Mouse (Mus musculus): Measurements from ENCODE around the gene Actl9. TPM values are rescaled to one million over a fixed set of nuclear protein-coding genes. Genes with fewer than 3 reads are reported as not detected.
A peak's percentile ranks its signal among the peaks of the same experiment; 100 is the strongest.

Gene Actl9
- 0.18 and 0.27 TPM in 2 replicates for polyA plus RNA-seq (2012; rRNA removed)

DNA sequence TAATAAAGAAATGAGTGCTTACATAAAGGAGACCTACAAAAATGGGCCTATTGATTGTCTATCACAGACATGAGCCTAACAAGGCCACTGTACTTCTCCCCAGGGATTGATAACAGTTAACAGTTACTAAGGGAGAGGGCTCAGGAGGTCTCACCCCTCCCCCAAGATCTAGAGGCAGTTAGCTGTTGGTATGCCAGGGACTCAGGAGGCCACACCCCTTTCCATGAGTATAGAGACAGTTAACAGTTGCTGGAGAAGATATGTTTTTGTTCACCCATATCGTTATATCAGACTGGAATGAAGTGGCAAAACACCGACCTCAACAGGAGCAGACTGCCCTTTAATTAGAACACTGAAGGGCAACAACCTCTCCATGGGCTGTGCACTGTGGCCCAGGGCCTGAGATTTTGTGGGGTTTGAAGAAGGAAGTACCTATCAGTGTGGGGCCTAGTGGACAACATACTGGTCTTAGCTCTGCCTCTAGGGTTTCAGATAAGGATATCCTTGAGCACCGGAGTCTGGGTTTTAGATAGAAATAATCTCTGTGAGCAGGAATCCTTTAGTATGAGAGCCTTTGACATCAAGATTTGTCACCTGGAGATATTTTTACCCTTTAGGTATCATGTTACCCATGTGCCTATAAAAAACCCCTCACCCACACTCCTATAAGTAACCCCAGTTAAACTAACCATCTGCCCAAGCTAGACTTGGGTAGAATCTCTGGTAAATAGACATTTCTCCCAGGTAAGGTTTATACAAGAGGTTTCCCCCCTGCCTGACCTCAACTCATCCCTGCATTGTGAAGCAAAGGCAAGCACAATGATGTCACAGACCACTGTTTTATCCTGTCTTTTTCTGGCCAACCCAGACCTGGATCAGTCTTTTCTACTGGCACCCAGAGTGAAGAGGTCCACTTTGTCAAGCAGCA lies at the start of gene Actl9:
Gene Actl9 (plus strand): TSS at position 878 of the 928 bp plus-strand sequence.
- no peaks in the 10 kb centered on the region for H3K36me3 ChIP-seq (ENCODE audit: control insufficient read depth, insufficient read depth, low read length)
- no peak within 1 kb of the TSS for H3K27ac ChIP-seq (ENCODE audit: control insufficient read depth, insufficient read depth, low read length)
- H3K27me3 ChIP-seq (ENCODE audit: control insufficient read depth, insufficient read depth, low read length) = no peaks in the 10 kb centered on the region
- H3K4me1 ChIP-seq (replicated peaks; ENCODE audit: control insufficient read depth, insufficient read depth, low read length) = no peaks in the 10 kb centered on the region
- WGBS = 95% methylated on average over 3 of the region's 3 CpGs
- DNase-seq = no peak
- no peak within 1 kb of the TSS for H3K4me3 ChIP-seq (ENCODE audit: control insufficient read depth, insufficient read depth, low read length)
- TF ChIP-seq POLR2A (IDR thresholded peaks at IDR 0.05; ENCODE audit: control insufficient read depth, extremely low read depth, insufficient read depth, low read length, poor library complexity) (no peak), CTCF (IDR thresholded peaks at IDR 0.05; ENCODE audit: borderline replicate concordance, control insufficient read depth, extremely low read depth, insufficient read depth, low read length, poor library complexity) (no peak)

DNA sequence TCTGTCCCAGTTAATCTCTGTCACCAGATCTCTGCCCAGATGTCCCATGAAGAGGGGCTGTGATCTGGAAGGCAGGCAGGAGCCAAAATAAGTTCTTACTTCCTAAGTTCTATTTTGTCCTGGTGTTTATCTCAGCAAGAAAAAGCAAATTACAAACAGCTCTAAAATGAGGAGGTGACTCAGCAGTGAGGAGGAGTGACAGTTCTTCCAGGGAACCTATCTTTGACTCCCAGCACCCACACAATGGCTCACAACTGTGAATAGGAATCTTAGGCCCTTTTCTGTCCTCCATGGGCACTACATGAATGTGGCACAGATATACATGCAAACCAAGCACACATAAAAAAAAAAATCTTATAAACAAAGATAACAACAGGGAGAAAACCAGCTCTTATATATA lies 47.0 kb upstream of the Actl9 start:
- Histone ChIP-seq H3K4me3 (ENCODE audit: control insufficient read depth, insufficient read depth, low read length) (no peak overlapping the region), H3K27ac (ENCODE audit: control insufficient read depth, insufficient read depth, low read length) (no peak overlapping the region), H3K4me1 (replicated peaks; ENCODE audit: control insufficient read depth, insufficient read depth, low read length) (no peaks in the 10 kb centered on the region), H3K27me3 (ENCODE audit: control insufficient read depth, insufficient read depth, low read length) (no peaks in the 10 kb centered on the region), H3K36me3 (ENCODE audit: control insufficient read depth, insufficient read depth, low read length) (peaks cover 38% of the 10 kb centered on the region)
- DNase-seq = no peak
- TF ChIP-seq POLR2A (IDR thresholded peaks at IDR 0.05; ENCODE audit: control insufficient read depth, extremely low read depth, insufficient read depth, low read length, poor library complexity) (no peak), CTCF (IDR thresholded peaks at IDR 0.05; ENCODE audit: borderline replicate concordance, control insufficient read depth, extremely low read depth, insufficient read depth, low read length, poor library complexity) (no peak)

GRCm38 (mm10) chr17:33392271-33392670 lies 40.4 kb upstream of the Actl9 start:
- Histone ChIP-seq H3K27me3 (ENCODE audit: control insufficient read depth, insufficient read depth, low read length) (no peaks in the 10 kb centered on the region), H3K4me3 (ENCODE audit: control insufficient read depth, insufficient read depth, low read length) (no peak overlapping the region), H3K27ac (ENCODE audit: control insufficient read depth, insufficient read depth, low read length) (no peak overlapping the region), H3K36me3 (ENCODE audit: control insufficient read depth, insufficient read depth, low read length) (no peaks in the 10 kb centered on the region), H3K4me1 (replicated peaks; ENCODE audit: control insufficient read depth, insufficient read depth, low read length) (no peaks in the 10 kb centered on the region)
- TF ChIP-seq POLR2A (IDR thresholded peaks at IDR 0.05; ENCODE audit: control insufficient read depth, extremely low read depth, insufficient read depth, low read length, poor library complexity) (no peak), CTCF (IDR thresholded peaks at IDR 0.05; ENCODE audit: borderline replicate concordance, control insufficient read depth, extremely low read depth, insufficient read depth, low read length, poor library complexity) (no peak)
- DNase-seq = no peak
- 98% methylated on average over 5 of the region's 5 CpGs for WGBS

GRCm38 (mm10) chr17:33394182-33395034 lies 38.3 kb upstream of the Actl9 start, which contains the start of gene Zfp101:
Zfp101 (minus strand) TSS chr17:33394641.
- under 1% methylated on average over 44 of the region's 44 CpGs for WGBS
- TF ChIP-seq POLR2A (IDR thresholded peaks at IDR 0.05; ENCODE audit: control insufficient read depth, extremely low read depth, insufficient read depth, low read length, poor library complexity) (no peak), CTCF (IDR thresholded peaks at IDR 0.05; ENCODE audit: borderline replicate concordance, control insufficient read depth, extremely low read depth, insufficient read depth, low read length, poor library complexity) (no peak)

DNA sequence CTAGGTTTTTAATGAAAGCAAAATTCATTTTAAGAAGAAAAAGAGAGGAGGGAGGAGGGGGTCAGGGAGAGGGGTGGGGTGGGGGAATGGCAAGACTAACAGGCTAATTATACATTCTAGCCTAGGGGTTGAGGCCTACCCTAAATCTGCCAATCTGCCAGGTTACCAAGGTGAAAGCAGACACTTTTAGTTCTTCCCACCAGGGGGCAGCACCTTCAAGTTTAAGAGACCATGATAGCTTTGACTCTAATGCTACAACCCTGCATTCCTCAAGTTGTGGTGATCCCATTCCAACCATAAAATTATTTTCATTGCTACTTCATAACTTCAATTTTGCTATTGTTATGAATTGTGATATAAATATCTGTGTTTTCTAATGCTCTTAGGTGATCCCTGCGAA lies 6.5 kb downstream of the Actl9 start:
- H3K27me3 ChIP-seq (ENCODE audit: control insufficient read depth, insufficient read depth, low read length) = no peaks in the 10 kb centered on the region
- no peaks in the 10 kb centered on the region for H3K36me3 ChIP-seq (ENCODE audit: control insufficient read depth, insufficient read depth, low read length)
- no peak overlapping the region for H3K4me3 ChIP-seq (ENCODE audit: control insufficient read depth, insufficient read depth, low read length)
- 79% methylated on average over 1 of the region's 1 CpGs for WGBS
- H3K27ac ChIP-seq (ENCODE audit: control insufficient read depth, insufficient read depth, low read length) = no peak overlapping the region
- TF ChIP-seq CTCF (IDR thresholded peaks at IDR 0.05; ENCODE audit: borderline replicate concordance, control insufficient read depth, extremely low read depth, insufficient read depth, low read length, poor library complexity) = no peak
- H3K4me1 ChIP-seq (replicated peaks; ENCODE audit: control insufficient read depth, insufficient read depth, low read length) = no peaks in the 10 kb centered on the region
- peak; percentile 85 for DNase-seq

More at GRCm38 (mm10) chr17:33394182-33395034, 38.3 kb upstream of the Actl9 start, which contains the start of gene Zfp101:
- Histone ChIP-seq H3K27me3 (ENCODE audit: control insufficient read depth, insufficient read depth, low read length) (no peaks in the 10 kb centered on the region), H3K27ac (ENCODE audit: control insufficient read depth, insufficient read depth, low read length) (no peak within 1 kb of the TSS), H3K36me3 (ENCODE audit: control insufficient read depth, insufficient read depth, low read length) (no peaks in the 10 kb centered on the region), H3K4me3 (ENCODE audit: control insufficient read depth, insufficient read depth, low read length) (peak within 1 kb of the TSS; percentile 77), H3K4me1 (replicated peaks; ENCODE audit: control insufficient read depth, insufficient read depth, low read length) (no peaks in the 10 kb centered on the region)
- peak; percentile 82 for DNase-seq

GRCm38 (mm10) chr17:33439922-33440321 lies 7.2 kb downstream of the Actl9 start:
- TF ChIP-seq CTCF (IDR thresholded peaks at IDR 0.05; ENCODE audit: borderline replicate concordance, control insufficient read depth, extremely low read depth, insufficient read depth, low read length, poor library complexity) (no peak), POLR2A (IDR thresholded peaks at IDR 0.05; ENCODE audit: control insufficient read depth, extremely low read depth, insufficient read depth, low read length, poor library complexity) (no peak)
- 46% methylated on average over 5 of the region's 5 CpGs for WGBS
- H3K36me3 ChIP-seq (ENCODE audit: control insufficient read depth, insufficient read depth, low read length) = no peaks in the 10 kb centered on the region
- H3K27ac ChIP-seq (ENCODE audit: control insufficient read depth, insufficient read depth, low read length) = no peak overlapping the region
- no peaks in the 10 kb centered on the region for H3K4me1 ChIP-seq (replicated peaks; ENCODE audit: control insufficient read depth, insufficient read depth, low read length)
- no peak for DNase-seq
- H3K27me3 ChIP-seq (ENCODE audit: control insufficient read depth, insufficient read depth, low read length) = no peaks in the 10 kb centered on the region
- no peak overlapping the region for H3K4me3 ChIP-seq (ENCODE audit: control insufficient read depth, insufficient read depth, low read length)
